Mouse (Mus musculus): ENCODE results near the gene 1700092M07Rik. TPM values are rescaled to one million over a fixed set of nuclear protein-coding genes. Genes with fewer than 3 reads are reported as not detected.

1700092M07Rik gene
- 0.14 and 0.22 TPM in 2 replicates for polyA plus RNA-seq (2012; rRNA removed)

GRCm38 (mm10) chr19:8740603-8741002 is at the start of gene 1700092M07Rik:
Gene 1700092M07Rik, plus strand, starts transcription at chr19:8740718.

DNA sequence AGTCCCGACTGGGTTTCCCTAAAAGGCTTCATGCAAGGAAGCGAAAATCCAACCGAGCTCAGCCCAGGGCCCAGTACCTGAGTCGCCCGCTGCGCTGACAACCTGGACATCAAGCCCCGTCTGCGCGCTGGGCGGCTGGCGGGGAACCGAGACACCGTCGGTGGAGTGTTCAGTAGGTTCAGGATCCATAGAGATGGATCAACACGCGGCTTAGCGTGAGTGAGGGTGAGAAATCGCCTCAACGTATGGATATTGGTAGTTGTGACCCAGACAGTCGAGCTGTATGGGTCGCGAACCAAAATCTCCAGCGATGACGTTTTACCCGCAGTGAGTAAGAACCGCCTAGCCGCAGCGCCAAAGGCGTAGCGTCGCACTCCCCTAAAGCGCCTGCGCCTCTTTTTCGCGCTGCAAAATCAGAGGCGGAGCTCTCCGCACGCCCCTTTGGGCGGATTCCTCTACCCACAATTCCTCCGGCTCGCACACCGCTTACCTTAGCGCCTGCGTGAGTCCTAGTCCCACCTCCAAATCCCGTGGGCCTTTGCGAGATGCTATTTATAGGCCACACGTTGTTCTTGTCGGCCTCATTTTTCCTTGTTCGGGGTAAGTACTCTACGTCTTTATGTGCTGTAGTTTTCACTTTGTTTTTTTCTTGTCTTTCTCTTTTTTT is 17.5 kb upstream of the 1700092M07Rik start, which contains the start of gene Slc3a2:
Slc3a2 (minus strand) TSS at position 463 of the 667 bp plus-strand sequence.

DNA sequence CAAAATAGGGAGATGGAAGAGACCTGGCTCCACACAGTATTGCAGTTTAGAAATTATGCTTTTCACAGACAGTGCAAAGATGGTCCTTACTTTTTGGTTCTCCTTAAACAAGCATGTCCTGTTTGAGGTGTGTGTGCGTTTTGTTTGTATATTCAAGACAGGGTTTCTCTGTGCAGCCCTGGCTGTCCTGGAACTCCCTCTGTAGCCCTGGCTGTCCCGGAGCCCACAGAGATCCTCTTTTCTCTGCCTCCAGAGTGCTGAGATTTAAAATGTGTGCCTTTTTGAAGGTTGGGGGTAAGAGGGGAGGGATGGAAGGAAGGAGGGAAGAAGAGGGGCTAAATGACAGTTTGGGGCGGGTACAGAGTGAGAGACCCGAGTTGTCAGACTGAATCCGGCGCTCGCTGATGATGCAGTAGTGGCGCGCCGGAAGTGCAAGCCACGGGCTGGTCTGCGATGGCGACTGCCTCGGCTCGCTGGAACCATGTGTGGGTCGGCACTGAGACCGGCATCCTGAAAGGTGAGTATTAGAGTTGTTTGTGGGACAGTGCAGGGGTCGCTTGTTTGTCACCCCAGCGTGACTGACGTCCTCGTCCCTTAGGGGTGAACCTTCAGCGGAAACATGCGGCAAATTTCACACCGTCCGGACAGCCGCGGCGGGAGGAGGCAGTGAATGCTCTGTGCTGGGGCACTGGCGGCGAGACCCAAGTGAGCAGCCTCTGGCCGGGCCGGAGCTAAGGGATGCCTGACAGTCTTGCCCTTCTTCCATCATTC is 4.9 kb upstream of the 1700092M07Rik start, which contains the start of gene Wdr74:
Wdr74 (plus strand) TSS at position 439 of the 771 bp plus-strand sequence.

GRCm38 (mm10) chr19:8741243-8741869 is 838 bp downstream of the 1700092M07Rik start, which contains the start of gene Stx5a:
Gene Stx5a, plus strand, starts transcription at chr19:8741413.

DNA sequence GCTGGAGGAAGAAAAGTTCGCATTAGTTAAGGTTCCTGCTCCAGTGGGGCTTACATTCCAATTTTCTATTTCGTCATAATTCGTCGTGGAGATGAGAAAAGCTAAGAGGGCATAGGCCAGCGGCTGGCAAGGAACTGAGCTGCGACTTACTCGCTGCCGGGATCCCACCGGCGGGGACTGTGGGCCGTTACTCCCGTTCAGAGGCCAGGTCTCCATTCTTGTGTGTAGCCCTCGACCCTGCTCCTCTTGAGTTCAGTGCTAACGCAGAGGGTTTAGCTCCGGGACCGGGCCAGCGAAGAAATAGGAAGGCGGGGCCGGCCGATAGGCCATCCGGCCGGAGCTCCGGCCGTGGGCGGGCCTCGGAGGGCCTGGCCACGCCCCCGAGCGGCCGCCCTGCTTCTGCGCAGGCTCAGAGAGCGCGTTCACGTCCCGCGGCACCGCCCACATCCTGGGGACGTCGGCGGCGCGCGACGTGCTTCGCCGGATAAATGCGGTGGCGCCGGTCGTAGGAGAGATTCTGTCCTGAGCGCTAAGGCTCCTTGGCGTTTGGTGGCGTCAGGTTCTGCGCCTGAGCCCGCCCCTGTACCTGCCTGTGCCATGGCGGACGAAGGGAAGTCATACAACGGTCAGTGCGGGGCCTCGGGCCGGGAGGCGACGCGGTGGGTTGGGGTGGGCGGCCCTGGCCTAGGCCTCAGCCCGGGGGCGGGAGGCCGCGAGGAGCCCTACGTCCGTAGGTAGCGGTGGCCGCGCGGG is 16.3 kb downstream of the 1700092M07Rik start, which contains the start of gene Nxf1:
Nxf1 (plus strand) TSS at position 439 of the 753 bp plus-strand sequence.

GRCm38 (mm10) chr19:8770567-8771270 is 30.2 kb downstream of the 1700092M07Rik start, which contains the start of gene Tmem223:
Gene Tmem223, plus strand, starts transcription at chr19:8770996.

DNA sequence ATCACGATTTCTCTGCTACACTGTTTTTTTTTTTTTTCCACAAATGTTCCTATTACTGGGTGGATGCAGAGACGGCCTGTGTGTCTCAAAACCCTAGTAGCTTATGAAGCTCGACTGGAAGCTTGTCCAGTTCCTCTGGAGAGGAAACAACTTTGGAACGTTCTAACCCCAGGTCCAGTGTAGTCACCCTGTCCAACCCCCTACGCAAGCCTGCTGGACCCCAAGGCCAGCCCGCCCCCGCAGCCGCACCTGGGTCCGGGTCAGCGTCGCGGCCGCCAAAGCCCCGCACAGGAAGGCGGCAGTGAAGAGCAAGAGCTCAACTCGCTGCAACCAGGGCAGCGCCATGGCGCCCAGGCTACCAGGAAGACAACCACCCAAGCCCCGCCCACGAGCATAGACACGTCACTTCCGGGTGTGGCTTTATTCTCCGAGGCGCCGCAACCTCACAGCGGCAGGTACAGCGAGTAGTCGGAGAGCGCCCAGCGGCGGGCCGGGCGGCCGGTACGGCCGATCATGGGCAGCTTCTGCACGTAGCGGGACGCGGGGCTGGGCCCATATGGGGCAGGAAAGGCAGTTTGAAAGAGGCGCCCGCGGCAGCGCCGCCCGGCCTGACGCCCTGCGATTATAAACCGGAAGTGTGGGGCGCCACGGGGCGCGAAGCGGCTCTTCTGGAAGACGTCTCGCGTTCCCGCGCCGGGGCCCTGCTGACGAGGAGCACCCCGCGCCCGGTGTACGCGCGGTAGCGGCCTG is 33.7 kb downstream of the 1700092M07Rik start, which contains the start of gene Tmem179b:
Tmem179b (minus strand) TSS at position 382 of the 750 bp plus-strand sequence.

DNA sequence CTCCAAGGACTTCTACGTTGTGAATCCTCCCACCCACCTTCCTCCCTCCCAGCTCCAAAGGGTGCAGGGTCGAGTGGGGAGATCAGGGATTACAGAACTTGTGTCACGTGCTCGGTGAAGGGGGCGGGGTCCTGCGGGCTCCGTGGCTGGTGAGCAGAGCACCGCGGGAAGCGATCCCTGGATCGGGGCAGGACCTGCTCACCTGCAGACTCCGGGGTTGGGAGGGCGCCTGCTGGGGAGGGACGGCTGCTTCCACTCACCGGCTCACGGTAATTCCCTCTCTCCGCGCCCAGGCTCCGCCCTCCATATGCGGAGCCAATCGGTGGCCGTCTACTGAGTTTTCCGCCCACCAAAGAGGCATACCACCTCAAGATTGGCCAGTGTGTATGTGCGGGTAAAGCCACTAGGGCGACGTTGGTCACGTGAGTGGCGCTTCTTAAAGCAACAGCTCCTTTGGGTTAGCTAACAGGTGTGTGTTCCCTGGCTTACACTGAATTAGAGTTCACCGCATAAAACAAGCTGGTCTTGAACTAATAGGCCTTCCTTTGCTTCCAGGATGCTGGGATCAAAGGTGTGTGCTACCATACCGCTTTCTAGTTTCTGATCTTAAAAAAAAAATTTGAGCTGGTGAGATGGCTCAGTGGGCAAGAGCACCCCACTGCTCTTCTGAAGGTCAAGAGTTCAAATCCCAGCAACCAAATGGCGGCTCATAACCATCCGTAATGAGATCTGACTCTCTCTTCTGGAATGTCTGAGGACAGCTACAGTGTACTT is 45.7 kb downstream of the 1700092M07Rik start, which contains the start of gene Taf6l:
Taf6l (minus strand) TSS at position 410 of the 774 bp plus-strand sequence.

Other genes starting within 250 kb of the 1700092M07Rik start
- gene Slc22a8, start 149.5 kb upstream of the 1700092M07Rik start, polyA plus RNA-seq (2012; rRNA removed): 0.07 and 0.12 TPM in 2 replicates
- not detected in 2 replicates for gene Slc22a6, start 122.7 kb upstream of the 1700092M07Rik start, polyA plus RNA-seq (2012; rRNA removed)
- under 0.01 and 0.02 TPM in 2 replicates for gene Chrm1, start 76.9 kb upstream of the 1700092M07Rik start, polyA plus RNA-seq (2012; rRNA removed)
- 69.0 and 73.7 TPM in 2 replicates for gene Slc3a2, start 17.3 kb upstream of the 1700092M07Rik start, polyA plus RNA-seq (2012; rRNA removed)
- 23.6 and 26.8 TPM in 2 replicates for gene Wdr74, start 4.9 kb upstream of the 1700092M07Rik start, polyA plus RNA-seq (2012; rRNA removed)
- 42.5 and 43.8 TPM in 2 replicates for gene Stx5a, start 695 bp downstream of the 1700092M07Rik start, polyA plus RNA-seq (2012; rRNA removed)
- 66.5 and 71.8 TPM in 2 replicates for gene Nxf1, start 16.4 kb downstream of the 1700092M07Rik start, polyA plus RNA-seq (2012; rRNA removed)
- 50.0 and 53.2 TPM in 2 replicates for gene Tmem223, start 30.3 kb downstream of the 1700092M07Rik start, polyA plus RNA-seq (2012; rRNA removed)
- gene Tmem179b, start 33.7 kb downstream of the 1700092M07Rik start, polyA plus RNA-seq (2012; rRNA removed): 55.2 and 62.8 TPM in 2 replicates
- gene Taf6l, start 45.7 kb downstream of the 1700092M07Rik start, polyA plus RNA-seq (2012; rRNA removed): 6.0 and 6.1 TPM in 2 replicates
- gene Polr2g, start 57.9 kb downstream of the 1700092M07Rik start, polyA plus RNA-seq (2012; rRNA removed): 50.2 and 51.9 TPM in 2 replicates
- gene Zbtb3, start 61.8 kb downstream of the 1700092M07Rik start, polyA plus RNA-seq (2012; rRNA removed): 0.63 and 0.78 TPM in 2 replicates
- gene Ttc9c, start 78.6 kb downstream of the 1700092M07Rik start, polyA plus RNA-seq (2012; rRNA removed): 12.9 and 13.3 TPM in 2 replicates
- gene Hnrnpul2, start 79.3 kb downstream of the 1700092M07Rik start, polyA plus RNA-seq (2012; rRNA removed): 26.5 and 29.8 TPM in 2 replicates
- gene AC129217.1, start 89.1 kb downstream of the 1700092M07Rik start, polyA plus RNA-seq (2012; rRNA removed): 0.14 and 0.93 TPM in 2 replicates
- 18.0 and 18.1 TPM in 2 replicates for gene Bscl2, start 96.7 kb downstream of the 1700092M07Rik start, polyA plus RNA-seq (2012; rRNA removed)
- 0.04 and 0.06 TPM in 2 replicates for gene Gng3, start 98.5 kb downstream of the 1700092M07Rik start, polyA plus RNA-seq (2012; rRNA removed)
- gene Lrrn4cl, start 110.0 kb downstream of the 1700092M07Rik start, polyA plus RNA-seq (2012; rRNA removed): 0.22 and 0.23 TPM in 2 replicates
- 63.3 and 71.1 TPM in 2 replicates for gene Ubxn1, start 130.8 kb downstream of the 1700092M07Rik start, polyA plus RNA-seq (2012; rRNA removed)
- gene Uqcc3, start 140.2 kb downstream of the 1700092M07Rik start, polyA plus RNA-seq (2012; rRNA removed): 27.3 and 30.3 TPM in 2 replicates
- 2.1 and 2.2 TPM in 2 replicates for gene Lbhd1, start 143.0 kb downstream of the 1700092M07Rik start, polyA plus RNA-seq (2012; rRNA removed)
- not detected in 2 replicates for gene Gm49403, start 143.2 kb downstream of the 1700092M07Rik start, polyA plus RNA-seq (2012; rRNA removed)
- gene 1810009A15Rik, start 148.1 kb downstream of the 1700092M07Rik start, polyA plus RNA-seq (2012; rRNA removed): 30.7 and 31.4 TPM in 2 replicates
- gene Gm49416, start 148.2 kb downstream of the 1700092M07Rik start, polyA plus RNA-seq (2012; rRNA removed): not detected in 2 replicates
- 8.9 and 9.1 TPM in 2 replicates for gene Ints5, start 152.3 kb downstream of the 1700092M07Rik start, polyA plus RNA-seq (2012; rRNA removed)
- 72.8 and 81.9 TPM in 2 replicates for gene Ganab, start 157.4 kb downstream of the 1700092M07Rik start, polyA plus RNA-seq (2012; rRNA removed)
- 32.9 and 35.2 TPM in 2 replicates for gene B3gat3, start 179.7 kb downstream of the 1700092M07Rik start, polyA plus RNA-seq (2012; rRNA removed)
- gene Rom1, start 188.6 kb downstream of the 1700092M07Rik start, polyA plus RNA-seq (2012; rRNA removed): 1.9 and 2.0 TPM in 2 replicates
- gene Eml3, start 188.8 kb downstream of the 1700092M07Rik start, polyA plus RNA-seq (2012; rRNA removed): 9.6 and 11.4 TPM in 2 replicates
- 17.0 and 17.4 TPM in 2 replicates for gene Mta2, start 201.2 kb downstream of the 1700092M07Rik start, polyA plus RNA-seq (2012; rRNA removed)
- 8.7 and 9.0 TPM in 2 replicates for gene Tut1, start 213.1 kb downstream of the 1700092M07Rik start, polyA plus RNA-seq (2012; rRNA removed)
- 149 and 173 TPM in 2 replicates for gene Eef1g, start 226.3 kb downstream of the 1700092M07Rik start, polyA plus RNA-seq (2012; rRNA removed)
- gene Ahnak, start 248.6 kb downstream of the 1700092M07Rik start, polyA plus RNA-seq (2012; rRNA removed): 2.0 TPM in 2 replicates